Mouse (Mus musculus) lung, adult 2 months (tissue): ENCODE data around the gene Yif1b.

Source experiments
- CTCF ChIP-seq: fragments of 200-500 bp; IDR thresholded peaks from 2 replicates; pipeline ENCODE4 v1.5.1; 2011; ENCODE audit warnings: mild to moderate bottlenecking, low read length, control low read depth; ENCODE audit not compliant: insufficient read depth
- POLR2A ChIP-seq: fragments of 200-500 bp; IDR thresholded peaks from 2 replicates; pipeline ENCODE4 v1.6.1; 2011; ENCODE audit warnings: low read depth, mild to moderate bottlenecking, control low read depth, low read length, borderline replicate concordance; ENCODE audit errors: extremely low read depth

DNA sequence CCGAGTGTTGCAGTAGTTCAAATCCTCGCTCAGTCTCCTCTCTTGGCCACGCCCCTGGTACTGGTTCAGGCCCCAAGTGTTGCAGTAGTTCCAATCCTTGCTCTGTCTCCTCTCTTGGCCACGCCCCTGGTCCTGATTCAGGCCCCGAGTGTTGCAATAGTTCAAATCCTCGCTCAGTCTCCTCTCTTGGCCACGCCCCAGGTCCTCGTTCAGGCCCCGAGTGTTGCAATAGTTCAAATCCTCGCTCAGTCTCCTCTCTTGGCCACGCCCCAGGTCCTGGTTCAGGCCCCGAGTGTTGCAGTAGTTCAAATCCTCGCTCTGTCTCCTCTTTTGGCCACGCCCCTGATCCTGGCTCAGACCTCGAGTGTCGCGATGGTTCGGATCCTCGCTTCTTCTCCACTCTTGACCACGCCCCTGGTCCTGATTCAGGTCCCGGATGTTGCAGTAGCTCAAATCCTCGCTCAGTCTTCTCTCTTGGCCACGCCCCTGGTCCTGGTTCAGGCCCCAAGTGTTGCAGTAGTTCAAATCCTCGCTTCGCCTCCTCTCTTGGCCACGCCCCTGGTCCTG, 25.8 kb upstream of the Yif1b start:
- no peak for TF ChIP-seq CTCF
- TF ChIP-seq POLR2A, result no peak
